Mouse (Mus musculus) small intestine, adult 2 months (tissue): ENCODE measurements around the gene Parvb.

Experiments used
- CTCF ChIP-seq: fragments of 200-500 bp; IDR thresholded peaks from 2 replicates; pipeline ENCODE4 v1.5.1; 2012; ENCODE audit warnings: low read depth, mild to moderate bottlenecking, control low read depth, inconsistent platforms, low read length, moderate library complexity, mixed read lengths; ENCODE audit not compliant: insufficient replicate concordance, insufficient read length; ENCODE audit errors: extremely low read depth
- POLR2A ChIP-seq: fragments of 200-500 bp; IDR thresholded peaks from 2 replicates; pipeline ENCODE4 v1.6.1; 2012; ENCODE audit warnings: low read depth, mild to moderate bottlenecking, control low read depth, inconsistent platforms, low read length, moderate library complexity

- TF ChIP-seq POLR2A (no peak), CTCF (no peak)
Observed at GRCm38 (mm10) chr15:84336281-84336817, 104.5 kb downstream of the Parvb start.
